Comparison of ENCODE assay signal across 8 mouse cellular contexts in genomic region chr11:116076836-116077235, GRCm38 (mm10). TPM values are rescaled to one million over a fixed set of nuclear protein-coding genes. Genes with fewer than 3 reads are reported as not detected.
DNase-seq lines count a peak whose midpoint lies in the region; ATAC-seq and TF ChIP-seq lines count a peak whose summit lies in the region.

No protein-coding gene starts in this region.

- H3K27ac ChIP-seq in heart, embryonic 14.5 days (replicated peaks in 1 of 2; ENCODE audit: control insufficient read depth in 1 of 2, insufficient read depth in 1 of 2, low read depth in 2 of 2, low read length in 2 of 2), result no peak overlapping the region
- H3K27ac ChIP-seq in heart, adult 2 months, result no peak overlapping the region
- H3K27ac ChIP-seq in intestine, embryonic 15.5 days, result no peak overlapping the region; the same call in 1 of the 2 replicates
- peak overlapping the region; percentile 82 for H3K27ac ChIP-seq in small intestine, adult 2 months (ENCODE audit: insufficient read depth, low read depth, low read length)

- ATAC-seq in heart, embryonic 14.5 days (ENCODE audit: insufficient number of reproducible peaks, insufficient read depth, low FRiP score, low read depth), result no peak
- ATAC-seq in intestine, embryonic 15.5 days, result peak; percentile 11; the same call in 1 of the 2 replicates

- TF ChIP-seq EP300 in heart, adult 2 months (IDR thresholded peaks at IDR 0.05; ENCODE audit: insufficient read depth, low read depth, low read length), result no peak

- no peaks in the 10 kb centered on the region for H3K79me2 ChIP-seq in heart, adult 2 months (replicated peaks; ENCODE audit: control insufficient read depth, insufficient read depth, low read length)

- H3K9me3 ChIP-seq in heart, embryonic 14.5 days (ENCODE audit: control insufficient read depth, low read length), result no peaks in the 10 kb centered on the region
- no peaks in the 10 kb centered on the region for H3K9me3 ChIP-seq in E14TG2a.4 (ENCODE audit: low read length)
- H3K9me3 ChIP-seq in intestine, embryonic 15.5 days, result no peaks in the 10 kb centered on the region

- no peaks in the 10 kb centered on the region for H3K27me3 ChIP-seq in heart, embryonic 14.5 days (ENCODE audit: control insufficient read depth, insufficient read depth, low read length)
- no peaks in the 10 kb centered on the region for H3K27me3 ChIP-seq in heart, adult 2 months (ENCODE audit: control insufficient read depth, insufficient read depth, low read length)
- no peaks in the 10 kb centered on the region for H3K27me3 ChIP-seq in E14TG2a.4 (ENCODE audit: insufficient read depth, low read length)
- H3K27me3 ChIP-seq in intestine, embryonic 15.5 days (replicated peaks), result no peaks in the 10 kb centered on the region
- no peaks in the 10 kb centered on the region for H3K27me3 ChIP-seq in small intestine, adult 2 months (ENCODE audit: control insufficient read depth, insufficient read depth, low read length)

- no peak overlapping the region for H3K4me3 ChIP-seq in heart, embryonic 14.5 days (ENCODE audit: control insufficient read depth in 1 of 2, insufficient read depth in 1 of 2, low read depth in 1 of 2, low read length in 2 of 2)
- no peak overlapping the region for H3K4me3 ChIP-seq in heart, adult 2 months
- peak overlapping the region; percentile 76 for H3K4me3 ChIP-seq in E14TG2a.4 (replicated peaks; ENCODE audit: low read length)
- no peak overlapping the region; the same call in 1 of the 2 replicates for H3K4me3 ChIP-seq in intestine, embryonic 15.5 days (replicated peaks)
- peak overlapping the region; percentile 55 for H3K4me3 ChIP-seq in small intestine, adult 2 months (ENCODE audit: low read depth, low read length)

- intact Hi-C loops in heart, adult 2 months (cut with DNase I), result no loop called here

- 59% methylated on average over 7 of the region's 7 CpGs for WGBS in heart, embryonic 14.5 days
- WGBS in heart, adult 2 months, result 58% methylated on average over 7 of the region's 7 CpGs
- WGBS in intestine, embryonic 15.5 days, result 69% methylated on average over 7 of the region's 7 CpGs
- 79% methylated on average over 7 of the region's 7 CpGs for WGBS in small intestine, adult 2 months

- H3K9ac ChIP-seq in heart, embryonic 14.5 days (ENCODE audit: low read length), result no peak overlapping the region
- no peak overlapping the region for H3K9ac ChIP-seq in heart, adult 2 months (ENCODE audit: low read depth, low read length)
- H3K9ac ChIP-seq in intestine, embryonic 15.5 days, result peak overlapping the region; percentile 23; the same call in 1 of the 2 replicates

- TF ChIP-seq CTCF in heart, adult 2 months (IDR thresholded peaks at IDR 0.05), result no peak
- no peak for TF ChIP-seq CTCF in E14TG2a.4 (conservative IDR thresholded peaks at IDR 0.05; ENCODE audit: low read length)
- TF ChIP-seq CTCF in small intestine, adult 2 months (IDR thresholded peaks at IDR 0.05; ENCODE audit: extremely low read depth, insufficient read length, insufficient replicate concordance, low read depth, low read length), result no peak

- TF ChIP-seq POLR2A in heart, adult 2 months (IDR thresholded peaks at IDR 0.05; ENCODE audit: insufficient read depth, low read depth, low read length), result no peak
- no peak for TF ChIP-seq POLR2A in small intestine, adult 2 months (IDR thresholded peaks at IDR 0.05; ENCODE audit: low read depth, low read length)

- no peak for DNase-seq in heart, adult 2 months
- no peak for DNase-seq in layer of hippocampus, adult 11-12 months (ENCODE audit: low spot score)
- DNase-seq in layer of hippocampus, adult 18-20 months (ENCODE audit: low spot score in 2 of 2), result no peak
- DNase-seq in kidney, adult 18-20 months, result no peak

- H3K36me3 ChIP-seq in heart, embryonic 14.5 days (ENCODE audit: control insufficient read depth, insufficient read depth, low read length), result peaks cover 33% of the 10 kb centered on the region
- no peaks in the 10 kb centered on the region for H3K36me3 ChIP-seq in heart, adult 2 months (ENCODE audit: control insufficient read depth, insufficient read depth, low read length)
- H3K36me3 ChIP-seq in E14TG2a.4 (ENCODE audit: insufficient read depth, low read length), result peaks cover 32% of the 10 kb centered on the region
- peaks cover 21% of the 10 kb centered on the region for H3K36me3 ChIP-seq in intestine, embryonic 15.5 days
- H3K36me3 ChIP-seq in small intestine, adult 2 months (ENCODE audit: control insufficient read depth, insufficient read depth, low read length), result peaks cover 33% of the 10 kb centered on the region

- peaks cover 18 to 37% of the 10 kb centered on the region in 2 experiments for H3K4me1 ChIP-seq in heart, embryonic 14.5 days (ENCODE audit: control insufficient read depth in 2 of 2, insufficient read depth in 2 of 2, low read length in 2 of 2)
- H3K4me1 ChIP-seq in heart, adult 2 months (ENCODE audit: control insufficient read depth, insufficient read depth, low read length), result no peaks in the 10 kb centered on the region
- H3K4me1 ChIP-seq in E14TG2a.4 (replicated peaks; ENCODE audit: low read depth, low read length), result peaks cover 62% of the 10 kb centered on the region
- H3K4me1 ChIP-seq in intestine, embryonic 15.5 days (replicated peaks), result peaks cover 24% of the 10 kb centered on the region
- H3K4me1 ChIP-seq in small intestine, adult 2 months (ENCODE audit: control insufficient read depth, insufficient read depth, insufficient read length, low read length), result peaks cover 14% of the 10 kb centered on the region

- 0 out of 2 replicates have a peak overlapping the region, but pooled peaks have one; percentile 24 for H3K4me2 ChIP-seq in heart, embryonic 14.5 days (ENCODE audit: low read length)
- H3K4me2 ChIP-seq in intestine, embryonic 15.5 days (replicated peaks), result peak overlapping the region; percentile 60

RNA-seq across cellular contexts. Expression of gene Unc13d, which starts 0.9 kb away (rescaled TPM):
- polyA plus RNA-seq in heart, embryonic 14.5 days (2014; fragmentation: Nextera tagmentation; extraction: Ambion mirVana), result 0.66 and 0.69 TPM in 2 replicates
- 1 to 10 TPM in 1 of 2 experiments, under 1 TPM in 1; 0.55 to 1.5 TPM for total RNA-seq in heart, adult 2 months (2021)
- polyA plus RNA-seq in heart, adult 2 months (2012; rRNA removed), result 1.1 and 1.7 TPM in 2 replicates
- polyA plus RNA-seq in intestine, embryonic 15.5 days (2015; fragmentation: Nextera tagmentation; extraction: Ambion mirVana), result 4.2 and 5.2 TPM in 2 replicates
- polyA plus RNA-seq in small intestine, adult 2 months (2012; rRNA removed), result 5.8 and 7.1 TPM in 2 replicates
- 1 to 10 TPM; 1.6 to 3.0 TPM for total RNA-seq in layer of hippocampus, adult 18-20 months (2021)

RNA-seq across cellular contexts. Expression of gene Wbp2, which starts 10.0 kb away (rescaled TPM):
- polyA plus RNA-seq in heart, embryonic 14.5 days (2014; fragmentation: Nextera tagmentation; extraction: Ambion mirVana), result 139 and 141 TPM in 2 replicates
- 100 to 1,000 TPM in 1 of 2 experiments, 10 to 100 TPM in 1; 91.0 to 108 TPM for total RNA-seq in heart, adult 2 months (2021)
- 151 and 176 TPM in 2 replicates for polyA plus RNA-seq in heart, adult 2 months (2012; rRNA removed)
- polyA plus RNA-seq in intestine, embryonic 15.5 days (2015; fragmentation: Nextera tagmentation; extraction: Ambion mirVana), result 93.5 and 98.1 TPM in 2 replicates
- polyA plus RNA-seq in small intestine, adult 2 months (2012; rRNA removed), result 139 and 334 TPM in 2 replicates
- total RNA-seq in layer of hippocampus, adult 18-20 months (2021), result 100 to 1,000 TPM; 450 to 480 TPM

RNA-seq across cellular contexts. Expression of gene Unk, which starts 46.7 kb away (rescaled TPM):
- 19.3 and 20.9 TPM in 2 replicates for polyA plus RNA-seq in heart, embryonic 14.5 days (2014; fragmentation: Nextera tagmentation; extraction: Ambion mirVana)
- 1 to 10 TPM; 7.1 to 7.9 TPM for total RNA-seq in heart, adult 2 months (2021)
- 16.5 and 20.4 TPM in 2 replicates for polyA plus RNA-seq in heart, adult 2 months (2012; rRNA removed)
- polyA plus RNA-seq in intestine, embryonic 15.5 days (2015; fragmentation: Nextera tagmentation; extraction: Ambion mirVana), result 25.7 and 27.4 TPM in 2 replicates
- 10.4 and 21.5 TPM in 2 replicates for polyA plus RNA-seq in small intestine, adult 2 months (2012; rRNA removed)
- 10 to 100 TPM; 20.6 to 23.1 TPM for total RNA-seq in layer of hippocampus, adult 18-20 months (2021)

RNA-seq across cellular contexts. Expression of gene H3f3b, which starts 49.1 kb away (rescaled TPM):
- 649 and 684 TPM in 2 replicates for polyA plus RNA-seq in heart, embryonic 14.5 days (2014; fragmentation: Nextera tagmentation; extraction: Ambion mirVana)
- total RNA-seq in heart, adult 2 months (2021), result 100 to 1,000 TPM; 105 to 128 TPM
- 67.5 and 82.1 TPM in 2 replicates for polyA plus RNA-seq in heart, adult 2 months (2012; rRNA removed)
- polyA plus RNA-seq in intestine, embryonic 15.5 days (2015; fragmentation: Nextera tagmentation; extraction: Ambion mirVana), result 1,398 and 1,618 TPM in 2 replicates
- polyA plus RNA-seq in small intestine, adult 2 months (2012; rRNA removed), result 48.6 and 118 TPM in 2 replicates
- 100 to 1,000 TPM; 267 to 281 TPM for total RNA-seq in layer of hippocampus, adult 18-20 months (2021)

RNA-seq across cellular contexts. Expression of gene Trim47, which starts 50.2 kb away (rescaled TPM):
- polyA plus RNA-seq in heart, embryonic 14.5 days (2014; fragmentation: Nextera tagmentation; extraction: Ambion mirVana), result 63.3 and 66.1 TPM in 2 replicates
- 10 to 100 TPM; 23.1 to 28.2 TPM for total RNA-seq in heart, adult 2 months (2021)
- 23.7 and 29.5 TPM in 2 replicates for polyA plus RNA-seq in heart, adult 2 months (2012; rRNA removed)
- polyA plus RNA-seq in intestine, embryonic 15.5 days (2015; fragmentation: Nextera tagmentation; extraction: Ambion mirVana), result 18.0 and 20.9 TPM in 2 replicates
- 28.3 and 28.5 TPM in 2 replicates for polyA plus RNA-seq in small intestine, adult 2 months (2012; rRNA removed)
- total RNA-seq in layer of hippocampus, adult 18-20 months (2021), result 1 to 10 TPM; 4.8 to 6.2 TPM

Comparison
In these comparisons a context has a peak if more than half of its experiments do, and no peak if none do; other contexts are left out.
1. H3K4me3 ChIP-seq: peak in E14TG2a.4 (single experiment) and small intestine, adult 2 months (single experiment); none in heart, embryonic 14.5 days (0 of 2), heart, adult 2 months (single experiment) and intestine, embryonic 15.5 days (single experiment).